Mouse (Mus musculus) brain, embryonic 14.5 days (tissue): ENCODE results near the gene Npw. TPM values are rescaled to one million over a fixed set of nuclear protein-coding genes. Genes with fewer than 3 reads are reported as not detected.
A peak's percentile ranks its signal among the peaks of the same experiment; 100 is the strongest.

Experiments used
- DNase-seq: peaks from one replicate; pipeline ENCODE4 v3.0.0-alpha.2; 2011; ENCODE audit warnings: low read depth
- CTCF ChIP-seq: fragments of 200-500 bp; IDR thresholded peaks from 2 replicates; pipeline ENCODE4 v1.5.1; 2012; ENCODE audit warnings: inconsistent platforms, mild to moderate bottlenecking, moderate library complexity, borderline replicate concordance; ENCODE audit not compliant: insufficient read depth, insufficient read length; ENCODE audit errors: extremely low read depth
- POLR2A ChIP-seq: fragments of 200-500 bp; IDR thresholded peaks from 2 replicates; pipeline ENCODE4 v1.6.1; 2012; ENCODE audit warnings: mild to moderate bottlenecking, inconsistent platforms, borderline replicate concordance; ENCODE audit not compliant: poor library complexity, insufficient read depth, insufficient read length, severe bottlenecking; ENCODE audit errors: extremely low read depth
- polyA plus RNA-seq: library from polyadenylated mRNA; depleted of rRNA; stranded (reverse); fragments of >200 nt; gene quantifications from 2 replicates; pipeline ENCODE4 v1.2.3, GENCODE M21; 2012

Gene Npw
- polyA plus RNA-seq, 1 experiment: not detected

GRCm38 (mm10) chr17:24692385-24692784 lies 34.1 kb upstream of the Npw start:
- no peak for DNase-seq
- TF ChIP-seq POLR2A (no peak), CTCF (no peak)

GRCm38 (mm10) chr17:24689251-24690081 lies 31.2 kb upstream of the Npw start, which contains the start of gene Syngr3:
Gene Syngr3, minus strand, starts transcription at chr17:24689955.
- TF ChIP-seq CTCF (no peak), POLR2A (peak; percentile 38)
- peak; percentile 68 for DNase-seq

GRCm38 (mm10) chr17:24687599-24687998 lies 29.3 kb upstream of the Npw start:
- DNase-seq: no peak
- TF ChIP-seq POLR2A (no peak), CTCF (no peak)

DNA sequence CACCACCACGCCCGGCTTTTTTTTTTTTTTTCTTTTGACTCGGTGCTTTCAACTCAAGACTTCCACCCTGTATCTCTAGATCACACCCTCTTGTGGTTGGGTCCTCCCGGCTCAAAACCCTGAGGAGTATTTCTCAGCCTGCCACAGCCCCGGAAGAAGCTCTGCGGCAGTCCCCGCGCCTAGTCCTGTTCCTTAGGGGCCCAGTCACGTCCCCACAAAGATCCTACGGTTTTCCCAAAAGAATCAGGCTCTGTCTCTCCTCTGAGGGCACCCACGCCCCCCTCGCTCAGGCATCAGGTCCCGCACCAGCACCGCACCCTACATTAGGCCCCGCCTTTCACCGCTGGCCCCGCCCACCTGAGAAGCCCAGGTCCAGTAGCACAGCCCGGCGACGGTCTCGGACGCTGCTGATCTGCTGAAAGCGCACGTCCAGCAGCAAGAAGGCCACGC lies 28.9 kb upstream of the Npw start:
- DNase-seq: peak; percentile 30
- TF ChIP-seq POLR2A (no peak), CTCF (no peak)

- TF ChIP-seq CTCF (no peak), POLR2A (no peak)
- DNase-seq: peak; percentile 25
Observed at GRCm38 (mm10) chr17:24686514-24686913, 28.3 kb upstream of the Npw start.

DNA sequence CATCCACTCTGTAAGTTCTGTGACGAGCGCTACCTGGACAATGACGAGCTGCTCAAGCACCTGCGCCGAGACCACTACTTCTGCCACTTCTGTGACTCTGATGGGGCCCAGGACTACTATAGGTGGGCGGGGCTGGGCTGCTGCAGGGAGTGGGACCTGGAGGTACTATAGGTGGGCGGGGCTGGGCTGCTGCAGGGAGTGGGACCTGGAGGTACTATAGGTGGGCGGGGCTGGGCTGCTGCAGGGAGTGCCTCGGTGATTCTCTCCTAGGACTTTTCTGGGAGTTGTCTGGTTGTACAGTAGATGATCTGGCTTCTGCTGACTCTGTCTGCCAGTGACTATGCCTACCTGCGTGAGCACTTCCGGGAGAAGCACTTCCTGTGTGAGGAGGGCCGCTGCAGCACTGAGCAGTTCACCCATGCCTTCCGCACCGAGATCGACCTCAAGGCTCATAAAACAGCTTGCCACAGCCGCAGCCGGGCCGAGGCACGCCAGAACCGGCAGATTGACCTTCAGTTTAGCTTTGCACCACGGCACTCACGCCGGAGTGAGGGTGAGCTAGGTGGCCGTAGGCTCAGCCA lies 19.3 kb upstream of the Npw start:
- TF ChIP-seq CTCF (no peak), POLR2A (no peak)
- no peak for DNase-seq

DNA sequence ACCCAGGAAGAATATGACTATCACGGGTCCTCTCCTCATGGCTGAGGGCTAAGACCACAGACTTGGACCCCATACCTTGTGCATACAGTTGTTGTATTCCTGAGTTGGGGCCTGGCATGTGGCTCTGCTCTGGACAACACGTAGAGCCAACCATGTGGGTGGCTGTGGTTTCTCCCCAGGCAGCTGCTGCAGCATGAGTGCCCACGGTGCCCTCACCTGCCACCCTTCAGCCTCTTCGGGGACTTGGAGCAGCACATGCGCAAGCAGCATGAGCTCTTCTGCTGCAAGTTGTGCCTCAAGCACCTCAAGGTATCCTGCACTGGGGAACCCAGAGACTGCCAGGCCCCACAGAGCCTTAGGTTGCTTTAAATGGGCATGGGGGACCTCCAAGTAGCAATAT lies 18.6 kb upstream of the Npw start:
- DNase-seq: no peak
- TF ChIP-seq POLR2A (no peak), CTCF (no peak)

DNA sequence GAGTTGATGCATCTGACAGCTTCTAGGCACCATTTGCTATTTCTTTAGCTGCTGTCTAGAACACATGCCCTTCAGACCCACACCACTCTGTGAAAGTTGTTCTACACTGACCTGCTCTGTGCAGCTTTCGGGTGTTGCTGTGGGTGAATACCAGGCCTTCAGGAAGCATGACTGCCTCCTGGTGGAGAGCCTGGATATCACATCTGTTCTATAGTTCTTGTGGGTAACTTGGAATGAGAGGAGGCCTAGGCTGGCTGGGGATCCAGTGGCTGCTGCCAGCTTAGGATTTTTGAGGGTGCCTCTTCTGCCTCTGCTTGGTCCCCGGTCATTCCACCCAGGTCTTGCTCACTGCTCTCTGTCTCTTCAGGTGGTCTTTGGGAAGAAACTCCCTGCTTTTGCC lies 17.9 kb upstream of the Npw start:
- peak; percentile 67 for DNase-seq
- peak; percentile 74; the same call in 1 of the 2 replicates for TF ChIP-seq CTCF
- TF ChIP-seq POLR2A: no peak

- DNase-seq: no peak
- TF ChIP-seq CTCF: no peak
- TF ChIP-seq POLR2A: no peak
Observed at GRCm38 (mm10) chr17:24674277-24674676, 16.0 kb upstream of the Npw start.

GRCm38 (mm10) chr17:24672141-24672540 lies 13.9 kb upstream of the Npw start:
- TF ChIP-seq CTCF: no peak
- no peak for TF ChIP-seq POLR2A
- no peak for DNase-seq

GRCm38 (mm10) chr17:24671346-24671745 lies 13.1 kb upstream of the Npw start:
- TF ChIP-seq POLR2A (no peak), CTCF (no peak)
- no peak for DNase-seq

GRCm38 (mm10) chr17:24670246-24670844 lies 12.1 kb upstream of the Npw start:
- DNase-seq: no peak
- TF ChIP-seq POLR2A: no peak
